Mouse (Mus musculus): ENCODE results near the gene Abtb2. TPM values are rescaled to one million over a fixed set of nuclear protein-coding genes. Genes with fewer than 3 reads are reported as not detected.

Abtb2 gene
- polyA plus RNA-seq, 1 experiment from 2014 or later, result 20.2 TPM

Other genes starting within 250 kb of the Abtb2 start
- gene Elf5, start 154.6 kb upstream of the Abtb2 start, polyA plus RNA-seq (2015; fragmentation: Nextera tagmentation; extraction: Ambion mirVana), result 0.13 and 0.70 TPM in 2 replicates
- 73.5 and 88.0 TPM in 2 replicates for gene Cat, start 81.2 kb upstream of the Abtb2 start, polyA plus RNA-seq (2015; fragmentation: Nextera tagmentation; extraction: Ambion mirVana)
- 10.9 and 15.3 TPM in 2 replicates for gene Nat10, start 195.0 kb downstream of the Abtb2 start, polyA plus RNA-seq (2015; fragmentation: Nextera tagmentation; extraction: Ambion mirVana)
- 172 and 198 TPM in 2 replicates for gene Caprin1, start 231.3 kb downstream of the Abtb2 start, polyA plus RNA-seq (2015; fragmentation: Nextera tagmentation; extraction: Ambion mirVana)

Measured in heart, embryonic 15.5 days (tissue).